In genomic region chr4:57560010-57560409, GRCm38 (mm10) we compare ENCODE assay signal across 14 mouse cellular contexts. TPM values are rescaled to one million over a fixed set of nuclear protein-coding genes. Genes with fewer than 3 reads are reported as not detected.
DNase-seq lines count a peak whose midpoint lies in the region; ATAC-seq lines count a peak whose summit lies in the region.
"Had no signal": no experiment of that assay in that cellular context is flagged by ENCODE, and none has a peak within 500 bp of the region (broad histone marks: within the 10 kb centered on the region; RNA-seq: fewer than 3 reads in every experiment).

No protein-coding gene starts in this region.

- peak; percentile 65; the same call in 1 of the 2 replicates for ATAC-seq in heart, embryonic 13.5 days (ENCODE audit: extremely low read depth, insufficient number of reproducible peaks, low FRiP score, low TSS enrichment)
- ATAC-seq in embryonic facial prominence, embryonic 15.5 days (ENCODE audit: insufficient number of reproducible peaks, low FRiP score, low TSS enrichment, low read depth) = peak; percentile 51; the same call in 1 of the 2 replicates
- ATAC-seq in lung, embryonic 16.5 days (ENCODE audit: low read depth) = peak; percentile 84
- ATAC-seq in erythroblast, adult 5-6 weeks (replicated peaks; ENCODE audit: low FRiP score, poor library complexity, severe bottlenecking) = no peak
- no peak for ATAC-seq in megakaryocyte-erythroid progenitor cell, adult 5-6 weeks (replicated peaks; ENCODE audit: low FRiP score, low TSS enrichment, poor library complexity, severe bottlenecking)
- ATAC-seq: hindbrain, embryonic 16.5 days had no signal

- H3K4me3 ChIP-seq in heart, embryonic 13.5 days = peak overlapping the region; percentile 31
- H3K4me3 ChIP-seq in embryonic facial prominence, embryonic 15.5 days (replicated peaks) = no peak overlapping the region
- no peak overlapping the region for H3K4me3 ChIP-seq in lung, embryonic 16.5 days (ENCODE audit: low read length)
- H3K4me3 ChIP-seq: midbrain, embryonic 12.5 days had no signal

- peak overlapping the region; percentile 97 for H3K27ac ChIP-seq in heart, embryonic 13.5 days (replicated peaks)
- peak overlapping the region; percentile 87 for H3K27ac ChIP-seq in embryonic facial prominence, embryonic 15.5 days (replicated peaks)
- peak overlapping the region; percentile 87 for H3K27ac ChIP-seq in lung, embryonic 16.5 days (ENCODE audit: low read length)
- H3K27ac ChIP-seq: midbrain, embryonic 12.5 days had no signal

- no peak for DNase-seq in heart, postnatal 36 days
- peak; percentile 22 for DNase-seq in ES-CJ7 (ENCODE audit: low read depth, low spot score)
- no peak for DNase-seq in cerebellum, adult 18-20 months
- DNase-seq: adrenal gland, adult 2 months; cerebellum, adult 2 months; forebrain, postnatal 0 days had no signal

- WGBS in heart, embryonic 13.5 days = 20% methylated on average over 3 of the region's 3 CpGs
- WGBS in embryonic facial prominence, embryonic 15.5 days = 27% methylated on average over 3 of the region's 3 CpGs
- WGBS in lung, embryonic 16.5 days = 23% methylated on average over 3 of the region's 3 CpGs

- H3K4me1 ChIP-seq in heart, embryonic 13.5 days = peaks cover 79% of the 10 kb centered on the region
- peaks cover 25% of the 10 kb centered on the region for H3K4me1 ChIP-seq in embryonic facial prominence, embryonic 15.5 days
- H3K4me1 ChIP-seq in lung, embryonic 16.5 days (replicated peaks; ENCODE audit: control insufficient read depth, insufficient read depth, low read length) = peaks cover 11% of the 10 kb centered on the region

- H3K9ac ChIP-seq in heart, embryonic 13.5 days = peak overlapping the region; percentile 74
- H3K9ac ChIP-seq in embryonic facial prominence, embryonic 15.5 days = no peak overlapping the region
- no peak overlapping the region for H3K9ac ChIP-seq in lung, embryonic 16.5 days (ENCODE audit: low read length)
- H3K9ac ChIP-seq: forebrain, postnatal 0 days; midbrain, embryonic 12.5 days had no signal

- no peaks in the 10 kb centered on the region for H3K27me3 ChIP-seq in heart, embryonic 13.5 days (replicated peaks)
- no peaks in the 10 kb centered on the region for H3K27me3 ChIP-seq in embryonic facial prominence, embryonic 15.5 days
- no peaks in the 10 kb centered on the region for H3K27me3 ChIP-seq in lung, embryonic 16.5 days (ENCODE audit: control insufficient read depth, insufficient read depth, low read depth, low read length)
- H3K27me3 ChIP-seq: CH12.LX; midbrain, embryonic 12.5 days had no signal

- H3K9me3 ChIP-seq in heart, embryonic 13.5 days = no peaks in the 10 kb centered on the region
- no peaks in the 10 kb centered on the region for H3K9me3 ChIP-seq in embryonic facial prominence, embryonic 15.5 days (replicated peaks)
- H3K9me3 ChIP-seq in lung, embryonic 16.5 days (ENCODE audit: control insufficient read depth, low read length) = no peaks in the 10 kb centered on the region
- H3K9me3 ChIP-seq: midbrain, embryonic 12.5 days had no signal

- intact Hi-C loops in heart, postnatal 36 days (cut with DNase I) = no loop called here

- peak overlapping the region; percentile 60 for H3K4me2 ChIP-seq in heart, embryonic 13.5 days
- H3K4me2 ChIP-seq in embryonic facial prominence, embryonic 15.5 days (replicated peaks) = no peak overlapping the region
- H3K4me2 ChIP-seq in lung, embryonic 16.5 days (ENCODE audit: low read depth, low read length) = no peak overlapping the region
- H3K4me2 ChIP-seq: midbrain, embryonic 12.5 days had no signal

- no peaks in the 10 kb centered on the region for H3K36me3 ChIP-seq in heart, embryonic 13.5 days
- no peaks in the 10 kb centered on the region for H3K36me3 ChIP-seq in embryonic facial prominence, embryonic 15.5 days
- H3K36me3 ChIP-seq in lung, embryonic 16.5 days (ENCODE audit: control insufficient read depth, insufficient read depth, low read length) = no peaks in the 10 kb centered on the region
- H3K36me3 ChIP-seq: midbrain, embryonic 12.5 days had no signal

RNA-seq across cellular contexts. Expression of gene Pakap, which starts 8.0 kb away (rescaled TPM):
- 49.3 and 52.6 TPM in 2 replicates for polyA plus RNA-seq in heart, embryonic 13.5 days (2015; fragmentation: Nextera tagmentation; extraction: Ambion mirVana)
- 10 to 100 TPM; 33.1 to 33.7 TPM for total RNA-seq in heart, postnatal 36 days (2021)
- 24.8 and 27.6 TPM in 2 replicates for polyA plus RNA-seq in embryonic facial prominence, embryonic 15.5 days (2015; fragmentation: Nextera tagmentation; extraction: Ambion mirVana)
- polyA plus RNA-seq in lung, embryonic 16.5 days (2015; fragmentation: Nextera tagmentation; extraction: Ambion mirVana) = 45.7 and 50.0 TPM in 2 replicates
- total RNA-seq in erythroblast, adult 5-6 weeks (2015; ENCODE audit: low replicate concordance) = not detected in 2 replicates
- not detected in 2 replicates for total RNA-seq in erythroblast, adult 5-6 weeks (2017; ENCODE audit: low replicate concordance)
- not detected in 2 replicates for total RNA-seq in megakaryocyte-erythroid progenitor cell, adult 5-6 weeks (2014; fragmentation: Nextera tagmentation)
- total RNA-seq in megakaryocyte-erythroid progenitor cell, adult 5-6 weeks (2017) = not detected in 2 replicates

Comparison
In these comparisons a context has a peak if more than half of its experiments do, and no peak if none do; other contexts are left out.
1. ATAC-seq: peak in heart, embryonic 13.5 days (single experiment), embryonic facial prominence, embryonic 15.5 days (single experiment) and lung, embryonic 16.5 days (single experiment); none in erythroblast, adult 5-6 weeks (single experiment) and megakaryocyte-erythroid progenitor cell, adult 5-6 weeks (single experiment).
2. RNA of gene Pakap, which starts 8.0 kb away (total RNA-seq): 33.1 to 33.7 TPM in heart, postnatal 36 days; not detected in erythroblast, adult 5-6 weeks and not detected in megakaryocyte-erythroid progenitor cell, adult 5-6 weeks; every median in the first group is over 10 times any median in the second.
3. Peak in every context shown above with its lines, with median percentiles within 50 percentile points of each other: H3K27ac ChIP-seq.